Mouse (Mus musculus) spleen, adult 18-20 months (tissue): ENCODE data around the gene Ankrd35.
A peak's percentile ranks its signal among the peaks of the same experiment; 100 is the strongest.
"Not testable (repeated sequence)": the region's sequence is repeated elsewhere in the genome, so short reads cannot be mapped to it uniquely, and the experiment has no call there.

Experiments
- DNase-seq, 2 experiments: peaks; one replicate each; pipeline ENCODE4 v3.0.0; 2022; ENCODE audit warnings: mixed read lengths in 2 of 2

The Ankrd35 gene

GRCm38 (mm10) chr3:96669727-96670468 is at the start of gene Ankrd35:
Gene Ankrd35 (plus strand): TSS chr3:96670131.
- DNase-seq = peak; percentile 71

- no peak for DNase-seq
These were observed 46.7 kb upstream of the Ankrd35 start for GRCm38 (mm10) chr3:96623201-96623600.

DNA sequence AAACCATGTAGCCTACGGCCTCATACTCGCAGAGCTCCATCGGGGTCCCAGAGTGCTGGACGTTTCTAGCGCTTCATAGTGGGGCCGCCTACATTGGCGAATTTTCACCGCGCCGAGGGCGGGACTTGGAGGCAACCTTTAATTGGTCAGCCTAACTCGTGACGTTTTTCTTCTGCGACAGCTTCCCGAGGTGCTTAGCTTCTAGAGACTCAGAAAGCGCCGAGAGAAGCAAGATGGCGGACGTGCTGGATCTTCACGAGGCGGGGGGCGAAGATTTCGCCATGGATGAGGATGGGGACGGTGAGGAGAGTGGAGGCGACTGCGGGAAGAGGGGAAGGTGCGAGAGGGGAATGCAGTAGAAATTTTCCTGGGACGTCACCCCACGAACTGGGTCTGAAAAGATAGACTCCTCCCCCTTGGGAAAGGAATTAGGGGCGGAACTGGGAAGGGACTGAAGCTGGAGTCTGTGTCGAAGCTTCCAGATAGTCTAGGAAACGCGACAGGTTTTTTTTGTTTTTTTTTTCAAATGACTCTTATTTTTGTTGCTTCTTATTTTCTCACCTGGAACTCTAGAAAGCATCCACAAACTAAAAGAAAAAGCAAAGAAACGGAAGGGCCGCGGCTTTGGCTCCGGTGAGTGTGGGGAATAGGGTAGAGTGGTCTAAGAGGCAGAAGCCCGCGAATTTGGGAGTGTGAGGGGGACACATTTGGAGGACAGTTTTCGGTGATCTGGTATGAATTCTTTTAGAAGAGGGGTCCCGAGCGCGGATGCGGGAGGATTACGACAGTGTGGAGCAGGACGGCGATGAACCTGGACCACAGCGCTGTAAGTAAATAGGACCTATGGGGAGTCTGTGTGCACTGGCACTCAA is 40.0 kb upstream of the Ankrd35 start, which contains the start of gene Rbm8a:
TSS of gene Rbm8a (plus strand) at position 205 of the 872 bp plus-strand sequence.
- peak; percentile 85 to 92 for DNase-seq

GRCm38 (mm10) chr3:96632058-96632457 is 37.9 kb upstream of the Ankrd35 start:
- DNase-seq = no peak

DNA sequence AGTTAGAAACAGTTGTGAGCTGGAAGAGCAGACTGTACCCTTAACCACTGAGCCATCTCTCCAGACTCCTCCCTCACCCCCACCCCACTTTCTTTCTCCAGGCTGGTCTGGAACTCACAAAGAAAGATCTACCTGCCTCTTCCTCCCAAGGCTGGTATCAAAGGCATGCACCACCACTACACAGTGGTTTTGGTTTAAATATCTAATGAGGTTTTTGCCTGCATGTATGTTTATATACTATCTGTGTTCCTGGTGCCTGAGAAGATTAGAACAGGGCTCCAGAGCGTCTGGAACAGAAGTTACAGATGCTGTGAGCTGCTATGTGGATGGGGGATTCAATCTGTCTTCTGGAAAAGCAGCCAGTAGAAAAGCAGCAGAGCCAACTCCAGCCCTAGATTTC is 35.9 kb upstream of the Ankrd35 start:
- no peak for DNase-seq

GRCm38 (mm10) chr3:96634928-96635879 is 34.7 kb upstream of the Ankrd35 start, which contains the start of the genes Pex11b and Gm42957:
Gene Pex11b (plus strand): TSS chr3:96635376.
Gene Gm42957 (plus strand): TSS chr3:96635474.
- peak; percentile 69 to 77 for DNase-seq

DNA sequence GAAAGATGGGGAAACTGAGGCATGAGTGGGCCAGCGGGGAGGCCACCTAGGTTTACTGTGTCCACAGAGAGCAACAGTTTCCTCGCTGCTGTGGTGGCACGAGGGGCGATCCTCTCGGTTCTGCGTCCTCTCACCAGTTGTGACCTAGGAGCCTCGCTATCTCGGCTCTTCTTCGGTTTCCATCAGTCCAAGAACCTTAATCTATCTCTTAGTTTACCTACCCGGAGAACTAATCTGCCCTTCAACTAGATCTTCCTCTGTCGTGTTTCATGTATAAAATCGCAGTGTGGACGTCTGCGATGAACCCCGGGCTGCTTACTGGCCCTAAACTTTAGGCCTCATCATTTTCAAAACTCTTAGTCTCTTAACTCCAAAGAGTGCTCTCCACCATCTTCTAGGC is 34.0 kb upstream of the Ankrd35 start:
- no peak for DNase-seq

GRCm38 (mm10) chr3:96636448-96636847 is 33.5 kb upstream of the Ankrd35 start:
- DNase-seq = no peak

- DNase-seq = peak; percentile 48 to 76
These were observed 30.7 kb upstream of the Ankrd35 start for GRCm38 (mm10) chr3:96639219-96639618.

GRCm38 (mm10) chr3:96645018-96645649 is 24.8 kb upstream of the Ankrd35 start, which contains the start of gene Itga10:
Gene Itga10 (plus strand): TSS chr3:96645584.
- DNase-seq = peak in 1 of 2 experiments; percentile 52

- DNase-seq = no peak
These were observed 22.6 kb upstream of the Ankrd35 start for GRCm38 (mm10) chr3:96647365-96647764.

GRCm38 (mm10) chr3:96660901-96661300 is 9.0 kb upstream of the Ankrd35 start:
- no peak for DNase-seq

- DNase-seq = no peak
These were observed 7.1 kb upstream of the Ankrd35 start for GRCm38 (mm10) chr3:96662731-96663316.

DNA sequence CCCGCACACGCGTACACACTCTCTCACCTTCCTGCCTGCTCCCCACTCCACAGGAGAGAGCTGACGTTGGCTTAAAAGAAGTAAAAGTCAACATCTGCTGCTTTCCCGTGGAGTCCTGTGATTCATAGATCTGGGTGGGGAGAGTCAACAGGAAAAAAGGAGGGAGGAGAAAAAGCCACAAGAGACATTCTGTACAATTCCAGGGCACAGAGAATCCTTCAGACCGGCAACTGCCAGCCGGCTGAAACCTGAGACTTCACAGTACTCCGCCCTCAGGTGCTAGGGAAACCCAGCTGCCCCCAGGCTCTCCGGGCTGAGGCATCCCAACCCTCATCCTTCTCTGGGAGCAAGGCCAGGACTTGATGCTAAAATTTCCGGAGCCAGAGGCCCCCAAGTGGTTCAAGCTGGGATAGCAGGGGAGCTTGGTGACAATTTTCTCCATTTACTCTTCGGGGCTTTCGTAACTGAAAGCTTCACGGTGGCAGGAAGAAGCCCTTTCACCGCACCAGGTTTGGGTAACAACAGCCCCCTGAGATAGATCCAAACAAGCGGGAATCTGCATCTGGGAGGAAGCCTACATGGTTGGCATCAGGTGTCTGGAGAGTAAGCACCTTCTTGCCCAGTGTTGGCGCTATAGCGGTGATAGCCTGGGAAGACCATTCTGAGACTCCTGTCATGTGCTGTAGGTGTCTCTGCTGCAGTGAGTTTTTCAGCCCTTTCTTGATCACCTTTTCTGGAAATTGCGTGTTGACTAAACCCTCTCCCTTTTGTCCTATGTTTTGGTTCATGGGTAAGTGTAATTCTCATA is 6.3 kb upstream of the Ankrd35 start:
- peak; percentile 41 to 77 for DNase-seq

- DNase-seq = not testable (repeated sequence)
These were observed 4.1 kb upstream of the Ankrd35 start for GRCm38 (mm10) chr3:96665732-96666363.

- DNase-seq = no peak
These were observed 3.0 kb upstream of the Ankrd35 start for GRCm38 (mm10) chr3:96666916-96667315.

GRCm38 (mm10) chr3:96667316-96667715 is 2.6 kb upstream of the Ankrd35 start:
- DNase-seq = no peak

DNA sequence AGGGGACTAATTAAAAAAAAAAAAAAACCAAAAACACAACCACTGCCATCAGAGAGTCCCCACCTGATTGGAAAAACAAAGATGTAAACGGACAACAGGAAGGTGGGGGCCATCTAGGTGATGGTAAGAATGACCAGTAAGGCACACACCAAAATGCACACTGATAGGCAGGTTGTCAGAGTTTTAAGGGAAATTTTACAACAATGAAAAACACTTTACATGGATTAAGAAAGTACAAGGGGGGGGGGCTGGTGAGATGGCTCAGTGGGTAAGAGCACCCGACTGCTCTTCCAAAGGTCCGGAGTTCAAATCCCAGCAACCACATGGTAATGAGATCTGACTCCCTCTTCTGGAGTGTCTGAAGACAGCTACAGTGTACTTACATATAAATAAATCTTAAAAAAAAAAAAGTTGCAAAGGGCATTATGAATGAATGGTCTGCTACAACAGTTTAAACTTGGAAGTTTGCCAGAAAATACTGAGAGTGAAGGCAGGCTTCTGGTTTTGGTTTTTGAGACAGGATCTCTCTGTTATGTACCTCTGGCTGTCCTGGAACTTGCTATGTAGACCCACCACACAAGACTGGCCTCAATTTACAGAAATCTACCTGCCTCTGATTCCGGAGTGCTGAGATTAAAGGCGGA is 1.4 kb upstream of the Ankrd35 start:
- no peak for DNase-seq

DNA sequence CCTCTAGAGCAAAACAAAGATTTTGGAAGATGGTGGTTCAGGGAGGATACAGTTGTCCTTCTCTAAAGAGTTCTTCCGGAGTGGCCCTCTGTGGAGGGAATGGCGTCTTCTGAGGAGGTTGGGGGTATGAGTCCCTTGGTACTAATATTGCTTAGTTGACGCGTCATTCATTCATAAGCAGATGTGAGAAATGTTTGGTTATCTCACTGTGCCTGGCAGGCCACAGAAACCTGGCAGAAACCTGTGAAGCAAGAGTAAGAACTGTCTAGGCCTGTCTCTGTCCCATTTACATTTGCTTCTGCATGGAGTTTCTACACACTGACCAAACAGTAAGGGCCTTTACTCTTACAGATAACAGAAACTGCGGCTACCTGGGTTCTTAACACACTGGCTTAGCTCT is 1.6 kb downstream of the Ankrd35 start:
- DNase-seq = no peak

- no peak for DNase-seq
These were observed 3.6 kb downstream of the Ankrd35 start for GRCm38 (mm10) chr3:96673514-96673913.
